Mouse (Mus musculus): ENCODE results near the gene E4f1. TPM values are rescaled to one million over a fixed set of nuclear protein-coding genes. Genes with fewer than 3 reads are reported as not detected.

Gene E4f1
- 82.5 and 89.4 TPM in 2 replicates for polyA plus RNA-seq (2012; rRNA removed)

GRCm38 (mm10) chr17:24469910-24470602 is at the start of gene E4f1, which contains the start of gene Pgp:
E4f1 (minus strand) TSS chr17:24470313.
Pgp (plus strand) TSS chr17:24470392.

DNA sequence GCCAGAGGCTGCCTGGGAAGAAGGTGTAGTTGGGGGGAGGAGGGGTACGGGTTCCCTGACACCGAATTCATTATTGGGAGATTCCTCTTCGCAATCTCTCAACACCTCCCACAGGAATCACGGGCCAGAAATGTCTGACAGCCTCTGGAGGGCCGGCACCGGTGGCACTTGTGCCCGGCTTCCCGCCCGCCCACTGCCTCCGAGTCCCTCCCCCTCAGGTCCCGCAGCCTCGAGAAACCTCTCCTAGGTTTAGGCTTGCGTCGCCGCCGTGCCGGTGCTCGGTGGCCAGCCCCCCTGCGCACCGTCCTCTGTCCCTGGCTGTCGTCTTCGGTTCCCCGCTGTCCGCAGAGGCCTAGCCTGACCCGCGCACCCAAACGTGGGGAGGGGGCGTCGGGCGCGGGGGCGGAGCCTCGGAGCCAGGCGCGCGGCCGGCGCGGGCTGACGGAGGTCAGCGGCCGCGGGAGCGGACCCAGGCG is 18.1 kb upstream of the E4f1 start, which contains the start of gene Caskin1:
Gene Caskin1, plus strand, starts transcription at position 416 of the 476 bp plus-strand sequence.

GRCm38 (mm10) chr17:24478663-24479380 is 8.7 kb upstream of the E4f1 start, which contains the start of gene Mlst8:
Mlst8 (minus strand) TSS chr17:24479078.

DNA sequence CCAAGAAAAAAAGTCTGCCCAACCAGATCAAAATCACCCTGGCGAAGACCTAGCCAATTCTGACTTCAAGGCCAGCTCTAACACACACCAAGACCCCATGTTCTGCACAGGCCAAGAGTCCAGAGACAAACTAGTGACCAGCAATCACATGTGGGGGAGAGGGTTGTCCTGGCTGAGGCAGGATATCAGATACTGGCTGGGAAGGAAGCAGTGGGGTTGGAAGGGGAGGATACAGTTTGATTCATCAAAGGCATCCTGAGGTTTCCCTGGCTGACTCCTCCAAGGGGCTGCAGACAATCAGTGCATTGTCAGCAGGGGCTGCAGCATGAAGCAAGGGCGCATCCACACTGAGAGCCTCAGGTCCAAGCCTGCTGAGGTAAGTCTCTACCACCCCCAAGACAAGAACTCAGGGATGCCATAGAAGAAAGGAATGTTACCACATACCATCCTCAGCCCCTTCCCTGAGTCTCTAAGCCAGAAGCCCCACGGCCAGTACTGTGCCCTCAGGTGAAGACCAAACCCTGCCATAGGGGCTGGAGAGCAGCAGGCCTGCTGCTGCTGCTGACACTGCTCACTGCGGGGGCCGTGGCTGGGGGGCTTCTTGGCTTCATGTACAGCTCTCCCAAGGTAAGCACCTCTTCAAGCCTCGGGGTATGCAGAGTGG is 3.6 kb upstream of the E4f1 start, which contains the start of gene Bricd5:
Gene Bricd5, plus strand, starts transcription at position 273 of the 664 bp plus-strand sequence.

DNA sequence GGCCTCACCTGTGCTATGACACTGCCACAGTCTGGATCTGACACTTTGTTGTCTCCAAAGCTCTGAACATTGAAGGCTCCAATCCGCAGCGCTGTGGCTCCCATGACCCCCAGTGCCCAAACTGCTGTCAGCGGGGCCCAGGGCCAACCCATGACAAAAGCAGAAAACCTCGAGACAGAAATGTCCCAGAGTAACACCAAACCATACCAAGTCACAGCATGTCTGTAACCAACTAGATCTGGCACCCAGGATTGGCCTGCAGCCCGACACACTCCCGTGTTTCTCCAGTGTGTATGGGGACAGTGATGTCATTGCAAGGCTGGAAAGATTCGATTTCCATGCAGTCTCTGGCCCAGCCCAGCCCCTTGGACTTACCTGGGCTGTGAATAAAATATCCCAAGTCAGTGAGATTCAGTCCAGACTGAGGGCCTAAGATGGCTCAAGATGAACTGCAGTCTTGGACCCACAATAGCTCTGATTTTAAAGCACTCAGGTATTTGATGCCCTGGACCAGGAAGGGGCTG is 27.4 kb downstream of the E4f1 start, which contains the start of gene Dnase1l2:
Gene Dnase1l2, minus strand, starts transcription at position 474 of the 524 bp plus-strand sequence.

DNA sequence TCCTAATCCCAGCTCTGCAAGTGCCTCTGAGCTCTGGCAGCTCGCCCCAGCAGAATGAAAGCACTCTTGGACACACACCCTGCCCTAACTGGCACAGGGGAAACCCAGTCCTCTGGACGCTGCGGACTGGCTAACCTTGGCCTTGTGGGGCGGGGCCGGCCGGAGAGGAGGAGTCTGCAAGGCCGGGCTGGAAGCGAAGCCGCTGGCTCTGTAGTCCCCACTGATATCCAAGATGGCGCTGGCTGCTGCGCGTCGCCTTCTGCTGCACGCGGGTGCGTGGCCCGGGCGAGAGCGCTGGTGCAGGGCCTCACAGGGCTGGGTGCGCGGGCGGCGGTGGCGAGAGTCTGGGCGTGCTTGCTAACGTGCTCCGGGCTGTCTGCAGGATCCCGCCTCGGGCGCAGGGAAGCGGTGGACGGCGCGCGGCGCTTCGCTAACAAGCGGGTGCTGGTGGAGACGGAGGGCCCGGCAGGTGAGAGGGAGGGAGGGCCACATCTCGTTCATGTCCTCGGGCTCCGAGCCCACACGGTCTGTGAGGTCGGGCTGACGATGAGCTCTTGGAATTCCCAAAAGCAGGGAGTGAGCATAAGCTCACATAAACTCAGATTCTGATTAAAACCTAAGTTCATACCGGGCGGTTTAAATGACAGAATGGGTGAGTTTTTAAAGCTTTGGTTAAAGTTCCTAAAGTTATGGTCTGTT is 43.5 kb downstream of the E4f1 start, which contains the start of gene Eci1:
Gene Eci1, plus strand, starts transcription at position 171 of the 699 bp plus-strand sequence.

DNA sequence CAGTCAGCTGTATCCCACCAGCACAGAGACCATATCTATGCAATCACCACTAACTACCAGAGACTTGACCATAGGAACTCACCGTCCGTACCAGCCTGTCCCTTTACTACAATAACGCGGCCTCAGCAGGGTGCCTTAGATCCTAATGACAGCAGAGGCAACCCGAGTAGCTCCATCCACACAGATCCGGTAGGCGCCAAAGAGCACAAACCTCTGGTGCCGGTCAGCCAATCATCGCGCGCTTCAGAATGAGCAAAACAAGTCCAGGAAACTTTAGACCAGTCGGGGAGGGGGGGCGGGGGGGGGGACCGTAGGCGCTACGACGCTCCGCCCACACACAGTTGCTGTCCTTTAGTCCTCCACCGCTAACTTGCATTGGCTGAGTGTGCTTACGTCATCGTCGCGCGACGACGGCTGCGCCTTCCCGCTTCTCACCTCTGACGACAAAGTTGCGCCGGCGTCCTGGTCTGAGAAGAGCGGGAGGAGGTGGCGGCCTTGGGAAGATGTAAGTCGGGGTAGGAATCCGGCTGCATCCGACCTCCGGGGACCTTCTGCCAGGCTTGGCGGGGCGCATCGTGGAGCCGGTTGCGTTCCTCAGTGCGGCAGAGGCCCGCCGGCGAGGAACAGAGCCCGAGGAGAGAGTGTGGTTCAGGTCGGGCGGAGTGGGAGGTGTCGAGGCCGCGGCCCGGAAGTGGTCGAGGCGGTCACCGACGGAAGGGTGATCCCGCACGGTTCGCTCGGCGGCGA is 55.7 kb downstream of the E4f1 start, which contains the start of gene Rnps1:
Gene Rnps1, plus strand, starts transcription at position 336 of the 747 bp plus-strand sequence.

Other genes with a start within 250 kb of the E4f1 start
- 29.6 and 34.7 TPM in 2 replicates for gene Tedc2, start 249.5 kb downstream of the E4f1 start, polyA plus RNA-seq (2012; rRNA removed)
- gene Ccnf, start 218.8 kb downstream of the E4f1 start, polyA plus RNA-seq (2012; rRNA removed) = 21.1 and 25.3 TPM in 2 replicates
- gene Abca17, start 119.2 kb downstream of the E4f1 start, polyA plus RNA-seq (2012; rRNA removed) = 0.33 TPM in 2 replicates
- gene Abca3, start 118.4 kb downstream of the E4f1 start, polyA plus RNA-seq (2012; rRNA removed) = 33.8 and 34.2 TPM in 2 replicates
- 392 and 424 TPM in 2 replicates for gene Rnps1, start 55.7 kb downstream of the E4f1 start, polyA plus RNA-seq (2012; rRNA removed)
- gene Eci1, start 43.7 kb downstream of the E4f1 start, polyA plus RNA-seq (2012; rRNA removed) = 31.1 and 38.3 TPM in 2 replicates
- gene Dnase1l2, start 27.2 kb downstream of the E4f1 start, polyA plus RNA-seq (2012; rRNA removed) = 26.4 and 29.0 TPM in 2 replicates
- gene Pgp, start 79 bp upstream of the E4f1 start, polyA plus RNA-seq (2012; rRNA removed) = 43.4 and 44.6 TPM in 2 replicates
- gene Bricd5, start 3.6 kb upstream of the E4f1 start, polyA plus RNA-seq (2012; rRNA removed) = 0.43 and 1.0 TPM in 2 replicates
- 51.2 and 55.8 TPM in 2 replicates for gene Mlst8, start 8.8 kb upstream of the E4f1 start, polyA plus RNA-seq (2012; rRNA removed)
- 93.1 and 111 TPM in 2 replicates for gene Caskin1, start 18.3 kb upstream of the E4f1 start, polyA plus RNA-seq (2012; rRNA removed)
- gene Traf7, start 57.6 kb upstream of the E4f1 start, polyA plus RNA-seq (2012; rRNA removed) = 333 and 335 TPM in 2 replicates
- gene Rab26, start 63.9 kb upstream of the E4f1 start, polyA plus RNA-seq (2012; rRNA removed) = 4.1 and 5.0 TPM in 2 replicates
- gene Pkd1, start 79.5 kb upstream of the E4f1 start, polyA plus RNA-seq (2012; rRNA removed) = 60.4 and 62.9 TPM in 2 replicates
- 175 and 176 TPM in 2 replicates for gene Tsc2, start 162.3 kb upstream of the E4f1 start, polyA plus RNA-seq (2012; rRNA removed)
- gene Nthl1, start 162.4 kb upstream of the E4f1 start, polyA plus RNA-seq (2012; rRNA removed) = 16.0 and 16.5 TPM in 2 replicates
- gene Slc9a3r2, start 180.0 kb upstream of the E4f1 start, polyA plus RNA-seq (2012; rRNA removed) = 27.3 and 36.1 TPM in 2 replicates
- gene Npw, start 188.1 kb upstream of the E4f1 start, polyA plus RNA-seq (2012; rRNA removed) = 0.16 and 0.29 TPM in 2 replicates
- gene Zfp598, start 199.4 kb upstream of the E4f1 start, polyA plus RNA-seq (2012; rRNA removed) = 85.5 and 87.5 TPM in 2 replicates
- 58.6 and 60.6 TPM in 2 replicates for gene Syngr3, start 219.6 kb upstream of the E4f1 start, polyA plus RNA-seq (2012; rRNA removed)
- 31.7 and 33.2 TPM in 2 replicates for gene Gfer, start 225.8 kb upstream of the E4f1 start, polyA plus RNA-seq (2012; rRNA removed)
- gene Noxo1, start 225.9 kb upstream of the E4f1 start, polyA plus RNA-seq (2012; rRNA removed) = 9.5 and 9.7 TPM in 2 replicates
- 71.6 and 77.7 TPM in 2 replicates for gene Tbl3, start 237.3 kb upstream of the E4f1 start, polyA plus RNA-seq (2012; rRNA removed)
- gene Rnf151, start 247.8 kb upstream of the E4f1 start, polyA plus RNA-seq (2012; rRNA removed) = 0.36 TPM in 2 replicates
- gene Rps2, start 247.8 kb upstream of the E4f1 start, polyA plus RNA-seq (2012; rRNA removed) = 1,943 and 2,057 TPM in 2 replicates